Mouse (Mus musculus) heart, postnatal 36 days (tissue): ENCODE measurements around the gene Pbp2. TPM values are rescaled to one million over a fixed set of nuclear protein-coding genes. Genes with fewer than 3 reads are reported as not detected.

Source experiments
- DNase-seq, 2 experiments: peaks; one replicate each; pipeline ENCODE4 v3.0.0; 2021 to 2022
- intact Hi-C: fragments of 180-260 bp; cut with DNase I; formaldehyde crosslinking; loops from one replicate; pipeline ENCODE4 v1.15.1; 2025
- total RNA-seq, 2 experiments: library from RNA; stranded (reverse); gene quantifications; 2 replicates each; pipeline ENCODE4 v1.2.3; 2021

The Pbp2 gene
- total RNA-seq, 2 experiments from 2014 or later = not detected

DNA sequence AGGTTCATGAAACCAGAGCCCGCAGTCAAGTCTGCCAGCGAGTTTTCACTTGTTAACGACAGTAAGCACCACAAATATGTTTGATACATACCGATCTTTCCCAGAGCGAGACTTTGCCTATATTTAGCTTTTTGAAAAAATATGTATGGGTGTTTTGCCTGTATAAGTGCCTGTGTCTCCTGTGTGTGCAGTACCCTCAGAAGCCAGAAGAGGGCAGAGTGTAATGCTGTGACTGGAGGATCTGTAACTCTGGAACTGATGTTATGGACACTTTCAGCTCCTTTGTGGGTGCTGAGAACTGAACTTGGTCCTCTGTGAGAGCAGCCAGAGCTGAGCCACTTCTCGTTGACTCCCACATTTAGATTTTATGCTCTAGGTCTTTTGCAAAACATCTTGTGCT lies 46.1 kb downstream of the Pbp2 start:
- no peak for DNase-seq
- intact Hi-C loops = no loop called here

DNA sequence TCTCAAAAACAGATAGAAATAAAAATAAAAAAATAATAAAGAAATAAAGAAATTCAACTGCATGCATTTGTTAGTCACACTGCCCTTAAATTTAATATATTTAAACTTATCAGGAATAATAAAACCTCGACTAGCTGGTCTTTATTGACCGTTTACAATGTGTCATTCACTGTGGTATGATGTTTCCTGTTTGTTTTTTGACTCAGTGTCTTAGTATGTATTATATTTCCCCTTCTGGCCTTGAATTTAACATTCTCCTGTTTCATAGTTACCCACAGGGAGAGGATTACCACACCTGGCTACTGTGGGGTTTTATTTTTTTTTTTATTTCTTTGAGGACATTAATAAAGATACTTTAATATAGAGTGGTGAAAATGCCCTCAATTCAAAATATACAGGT lies 47.6 kb downstream of the Pbp2 start:
- intact Hi-C loops = no loop called here
- no peak for DNase-seq

DNA sequence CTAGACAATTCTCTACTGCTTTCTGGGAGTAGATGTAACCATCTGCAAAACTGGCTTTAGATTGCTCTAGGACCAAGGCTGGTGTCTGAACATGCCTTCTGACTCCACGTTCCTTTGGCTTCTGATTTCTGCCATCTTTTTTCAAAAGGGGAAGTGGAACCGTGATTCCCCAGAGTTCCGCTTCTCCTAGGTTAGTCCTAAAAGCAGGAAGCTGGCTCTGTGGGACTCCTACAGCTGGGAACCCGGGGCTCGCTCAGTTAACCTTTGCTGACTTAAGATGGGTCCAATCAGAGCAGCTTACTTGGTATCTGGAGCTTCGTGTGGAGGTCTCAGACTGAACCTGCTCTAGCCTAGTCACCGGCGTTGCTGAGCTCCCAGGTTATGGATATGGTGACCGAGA lies 49.1 kb downstream of the Pbp2 start:
- DNase-seq = no peak
- intact Hi-C loops = no loop called here

- intact Hi-C loops = no loop called here
- DNase-seq = no peak
Measured at GRCm38 (mm10) chr6:135260435-135260834, 49.8 kb downstream of the Pbp2 start.

Other genes starting within 250 kb of the Pbp2 start
- gene Gprc5a, start 244.8 kb downstream of the Pbp2 start, total RNA-seq = 1 to 10 TPM in 1 of 2 experiments, under 1 TPM in 1; 0.81 to 1.3 TPM
- gene Gprc5d, start 192.1 kb downstream of the Pbp2 start, total RNA-seq = not detected
- gene Fam234b, start 112.4 kb downstream of the Pbp2 start, total RNA-seq = 1 to 10 TPM; 7.0 to 9.2 TPM
- 10 to 100 TPM; 50.3 to 53.5 TPM for gene Hebp1, start 112.4 kb downstream of the Pbp2 start, total RNA-seq
- gene Gsg1, start 56.1 kb downstream of the Pbp2 start, total RNA-seq = under 1 TPM; 0.24 to 0.47 TPM
- 10 to 100 TPM; 46.9 to 53.3 TPM for gene Emp1, start 52.1 kb upstream of the Pbp2 start, total RNA-seq